Mouse (Mus musculus): Measurements from ENCODE around the gene Ice1.

The Ice1 gene

DNA sequence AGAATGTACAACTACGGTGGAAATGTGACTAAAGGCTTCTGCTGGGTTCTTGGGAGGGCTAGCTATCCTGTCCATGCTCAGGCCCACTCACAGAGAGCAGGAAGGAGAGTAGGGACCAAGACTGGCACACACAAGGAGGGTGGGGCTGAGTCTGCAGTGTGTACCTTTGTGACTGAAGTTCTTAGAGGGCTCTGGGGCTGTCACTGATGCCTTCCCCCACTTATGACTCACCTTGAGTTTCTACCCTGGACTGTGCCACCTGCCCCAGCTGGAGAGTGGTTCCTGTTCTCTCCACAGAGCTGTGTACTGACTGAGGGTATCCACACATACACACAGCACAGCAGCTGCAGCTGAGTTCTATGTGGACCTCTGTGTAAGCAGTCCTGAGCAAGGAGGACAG lies 63.2 kb downstream of the Ice1 start:
- no peak for DNase-seq (ENCODE audit: low read depth, low spot score)

GRCm38 (mm10) chr13:70567889-70568288 lies 69.5 kb downstream of the Ice1 start:
- DNase-seq (ENCODE audit: low read depth, low spot score), result no peak

GRCm38 (mm10) chr13:70553456-70553855 lies 84.0 kb downstream of the Ice1 start:
- DNase-seq (ENCODE audit: low read depth, low spot score), result no peak

DNA sequence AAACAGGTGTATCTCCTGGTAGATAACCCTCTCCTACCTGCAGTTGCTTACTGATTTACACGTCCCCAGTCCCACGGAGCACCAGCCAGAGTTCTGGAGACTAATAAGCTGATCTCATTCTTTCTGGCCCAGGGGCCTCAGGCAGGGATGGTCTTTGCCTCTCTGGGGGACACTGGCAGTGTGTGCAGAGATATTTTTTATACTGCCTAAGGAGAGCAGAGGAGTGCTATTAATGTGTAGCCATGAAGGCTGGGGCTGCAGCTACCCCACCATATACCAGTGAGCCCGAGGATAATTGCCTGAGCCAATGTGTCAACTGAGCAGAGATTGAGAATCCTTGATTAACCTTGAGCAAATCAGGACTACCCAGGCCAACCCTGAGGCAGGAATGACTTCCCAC lies 90.0 kb downstream of the Ice1 start:
- no peak for DNase-seq (ENCODE audit: low read depth, low spot score)

- no peak for DNase-seq (ENCODE audit: low read depth, low spot score)
Observed at GRCm38 (mm10) chr13:70545261-70545660, 92.2 kb downstream of the Ice1 start.

- DNase-seq (ENCODE audit: low read depth, low spot score), result no peak
Observed at GRCm38 (mm10) chr13:70539842-70540241, 97.6 kb downstream of the Ice1 start.

DNA sequence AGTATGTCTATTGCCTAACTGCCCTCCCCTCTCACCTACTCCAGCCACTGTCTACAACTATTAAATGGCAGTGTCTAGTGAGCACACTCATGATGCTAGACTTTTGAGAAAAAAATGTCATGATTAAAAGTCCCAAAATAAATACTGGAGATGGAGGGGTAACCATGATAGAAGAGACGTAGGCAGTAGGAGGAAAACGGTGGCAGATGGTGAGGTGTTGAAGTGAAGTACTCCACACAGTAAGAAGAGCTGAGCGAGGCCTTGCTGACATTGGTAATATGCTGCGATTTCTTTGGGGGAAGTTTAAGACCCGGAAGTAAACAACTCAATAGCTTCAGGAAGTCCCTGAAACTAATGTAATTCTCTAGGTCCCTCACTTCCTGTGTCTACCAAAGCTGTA lies 104.0 kb downstream of the Ice1 start:
- no peak for DNase-seq (ENCODE audit: low read depth, low spot score)

DNA sequence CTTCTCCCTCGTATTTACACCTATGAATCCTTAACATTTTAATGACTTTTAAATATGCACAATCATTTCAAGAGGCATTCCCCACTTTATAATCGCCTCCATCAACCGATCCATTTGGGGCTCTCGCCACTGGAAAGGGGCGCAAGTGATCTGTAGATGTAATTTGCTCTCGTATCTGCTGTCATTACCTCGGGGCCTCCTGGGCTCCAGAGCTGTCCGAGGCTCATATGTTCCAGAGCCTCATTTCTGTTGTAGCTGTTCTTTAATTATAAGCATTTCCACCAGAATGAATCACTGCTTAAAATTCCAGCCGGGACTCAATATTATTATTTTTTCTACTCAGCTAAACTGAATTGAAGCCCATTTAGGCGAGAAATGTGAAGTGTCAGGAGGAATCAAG lies 104.7 kb downstream of the Ice1 start:
- no peak for DNase-seq (ENCODE audit: low read depth, low spot score)

- DNase-seq (ENCODE audit: low read depth, low spot score), result no peak
Observed at GRCm38 (mm10) chr13:70517651-70518050, 119.8 kb downstream of the Ice1 start.

DNA sequence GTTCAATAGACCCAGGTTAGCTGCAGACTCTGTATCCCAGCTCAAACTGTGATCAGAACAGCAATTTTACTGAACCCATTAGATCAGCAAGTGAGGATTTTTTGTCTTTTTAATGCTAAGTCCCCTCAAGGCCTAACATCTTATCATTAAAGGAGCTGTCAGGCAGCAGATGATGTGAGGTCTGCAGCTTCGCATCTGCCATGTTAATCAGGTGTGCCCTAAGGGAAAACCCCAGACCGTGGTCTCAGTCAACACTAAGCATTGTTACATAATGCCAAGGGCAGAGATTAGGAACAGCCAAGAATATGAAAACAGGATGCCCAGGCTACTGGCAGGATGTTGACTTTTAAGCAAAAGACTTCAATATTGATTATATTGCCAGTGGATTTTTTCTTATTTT lies 122.4 kb downstream of the Ice1 start:
- no peak for DNase-seq (ENCODE audit: low read depth, low spot score)

DNA sequence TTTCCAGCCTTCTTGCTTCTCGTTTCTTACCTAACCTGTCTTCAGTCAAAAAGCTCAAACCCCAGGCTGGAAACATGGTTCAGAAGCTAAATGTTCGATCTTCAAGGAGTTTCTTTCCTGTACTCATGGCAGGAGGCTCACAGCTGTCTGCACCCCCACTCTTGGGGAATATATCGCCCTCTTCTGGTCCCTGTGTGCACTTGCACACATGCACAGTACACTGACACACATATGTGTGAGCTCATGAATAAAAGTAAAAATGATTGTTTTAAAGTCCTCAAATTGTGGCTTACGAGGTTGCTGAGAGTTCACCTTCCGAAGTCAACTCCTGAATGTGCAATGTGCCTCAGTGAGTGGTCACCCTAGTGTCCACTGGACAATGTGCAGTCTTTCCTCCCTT lies 127.2 kb downstream of the Ice1 start:
- DNase-seq (ENCODE audit: low read depth, low spot score), result no peak

DNA sequence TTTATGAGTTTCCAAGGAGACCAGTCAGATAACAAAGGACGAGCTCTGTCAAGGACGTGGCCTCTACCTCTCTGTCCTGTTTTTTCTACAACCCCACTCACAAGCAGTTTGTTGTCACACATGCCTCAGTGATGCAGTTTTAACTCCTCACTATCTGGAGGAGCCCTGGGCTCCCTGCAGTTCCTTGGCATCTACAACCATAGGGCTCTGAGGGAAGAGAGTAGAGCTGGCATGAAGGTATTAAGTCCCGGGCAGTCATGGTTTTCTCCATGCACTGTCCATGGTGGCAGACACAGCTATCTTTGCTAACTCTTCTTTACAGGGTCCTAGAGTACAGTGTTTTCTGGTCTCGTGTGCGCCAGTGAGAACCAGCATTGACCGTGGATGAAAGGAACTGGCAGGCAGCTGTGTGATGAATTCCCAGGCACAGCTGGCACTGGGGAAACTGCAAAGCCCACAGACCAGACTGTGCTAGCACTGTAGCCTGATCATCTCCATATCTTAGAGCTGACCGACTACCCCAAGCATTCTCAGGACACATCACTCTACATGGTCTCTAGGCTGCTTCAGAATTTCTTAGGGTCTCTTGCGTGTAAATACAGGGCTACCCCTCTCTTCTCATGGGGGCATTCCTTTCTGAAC lies 127.9 kb downstream of the Ice1 start:
- DNase-seq (ENCODE audit: low read depth, low spot score), result no peak

- DNase-seq (ENCODE audit: low read depth, low spot score), result no peak
Observed at GRCm38 (mm10) chr13:70508708-70509374, 128.6 kb downstream of the Ice1 start.

Data from CD4-positive helper T cell, adult 2 months (primary cell).